Mouse (Mus musculus): Measurements from ENCODE around the gene Zfyve27. TPM values are rescaled to one million over a fixed set of nuclear protein-coding genes. Genes with fewer than 3 reads are reported as not detected.
A peak's percentile ranks its signal among the peaks of the same experiment; 100 is the strongest.

Gene Zfyve27
- polyA plus RNA-seq, 1 experiment from 2014 or later, result 65.1 TPM

- no peak overlapping the region for H3K27ac ChIP-seq (replicated peaks)
- WGBS, result 2% methylated on average over 12 of the region's 12 CpGs
These were observed 2.4 kb downstream of the Zfyve27 start for GRCm38 (mm10) chr19:42166130-42166529.

GRCm38 (mm10) chr19:42166766-42167165 lies 3.0 kb downstream of the Zfyve27 start:
- no peak overlapping the region for H3K27ac ChIP-seq (replicated peaks)
- H3K27me3 ChIP-seq, result peaks cover 26% of the 10 kb centered on the region
- no peaks in the 10 kb centered on the region for H3K36me3 ChIP-seq
- 41% methylated on average over 3 of the region's 3 CpGs for WGBS
- peaks cover 50% of the 10 kb centered on the region for H3K4me1 ChIP-seq (replicated peaks)
- no peak overlapping the region for H3K4me2 ChIP-seq
- H3K4me3 ChIP-seq, result no peak overlapping the region
- ATAC-seq (ENCODE audit: low read depth), result no peak
- H3K9me3 ChIP-seq, result no peaks in the 10 kb centered on the region
- H3K9ac ChIP-seq, result no peak overlapping the region

More at GRCm38 (mm10) chr19:42166130-42166529, 2.4 kb downstream of the Zfyve27 start:
- Histone ChIP-seq H3K9me3 (no peaks in the 10 kb centered on the region), H3K36me3 (no peaks in the 10 kb centered on the region), H3K4me3 (no peak overlapping the region), H3K4me1 (replicated peaks) (peaks cover 43% of the 10 kb centered on the region), H3K9ac (peak overlapping the region; percentile 41; the same call in 1 of the 2 replicates), H3K4me2 (peak overlapping the region; percentile 44), H3K27me3 (peaks cover 26% of the 10 kb centered on the region)
- ATAC-seq (ENCODE audit: low read depth), result no peak

- Histone ChIP-seq H3K27ac (replicated peaks) (no peak overlapping the region), H3K4me3 (no peak overlapping the region), H3K9ac (no peak overlapping the region), H3K4me2 (no peak overlapping the region), H3K36me3 (no peaks in the 10 kb centered on the region), H3K4me1 (replicated peaks) (peaks cover 57% of the 10 kb centered on the region), H3K9me3 (no peaks in the 10 kb centered on the region), H3K27me3 (peaks cover 26% of the 10 kb centered on the region)
- 68% methylated on average over 9 of the region's 9 CpGs for WGBS
- ATAC-seq (ENCODE audit: low read depth), result no peak
These were observed 3.7 kb downstream of the Zfyve27 start for GRCm38 (mm10) chr19:42167489-42167888.

DNA sequence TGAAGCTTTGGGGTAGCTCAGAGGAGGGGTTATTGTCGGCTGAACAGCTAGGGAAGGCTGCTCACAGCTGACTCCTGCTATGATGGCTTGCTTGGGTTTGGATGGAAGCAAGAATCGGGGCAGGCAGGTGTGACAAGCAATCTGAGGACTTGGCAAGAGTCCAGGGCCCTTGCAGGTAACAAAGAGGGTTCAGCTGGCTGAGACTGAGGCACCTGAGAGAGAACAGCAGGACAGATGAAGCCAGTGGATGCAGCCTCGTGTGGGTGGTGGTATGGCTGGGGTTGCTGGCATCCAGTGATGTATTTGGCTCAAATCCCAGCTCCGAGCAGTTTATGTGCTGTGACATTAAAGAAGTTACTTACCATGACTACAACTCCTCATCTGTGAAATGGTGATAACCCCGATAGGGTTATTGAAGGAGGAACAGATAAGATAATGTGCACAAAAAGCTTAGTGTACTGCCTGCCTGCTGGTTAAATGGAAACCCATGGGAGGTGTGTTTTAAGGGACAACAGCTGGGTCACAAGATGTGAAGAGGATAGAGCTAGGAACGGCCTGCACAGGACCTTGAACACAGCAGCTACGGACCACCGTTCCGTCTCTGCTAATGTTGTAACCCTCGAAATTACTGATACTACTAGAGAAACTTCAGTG lies 5.7 kb downstream of the Zfyve27 start:
- Histone ChIP-seq H3K27ac (replicated peaks) (peak overlapping the region; percentile 75), H3K4me1 (replicated peaks) (peaks cover 54% of the 10 kb centered on the region)

DNA sequence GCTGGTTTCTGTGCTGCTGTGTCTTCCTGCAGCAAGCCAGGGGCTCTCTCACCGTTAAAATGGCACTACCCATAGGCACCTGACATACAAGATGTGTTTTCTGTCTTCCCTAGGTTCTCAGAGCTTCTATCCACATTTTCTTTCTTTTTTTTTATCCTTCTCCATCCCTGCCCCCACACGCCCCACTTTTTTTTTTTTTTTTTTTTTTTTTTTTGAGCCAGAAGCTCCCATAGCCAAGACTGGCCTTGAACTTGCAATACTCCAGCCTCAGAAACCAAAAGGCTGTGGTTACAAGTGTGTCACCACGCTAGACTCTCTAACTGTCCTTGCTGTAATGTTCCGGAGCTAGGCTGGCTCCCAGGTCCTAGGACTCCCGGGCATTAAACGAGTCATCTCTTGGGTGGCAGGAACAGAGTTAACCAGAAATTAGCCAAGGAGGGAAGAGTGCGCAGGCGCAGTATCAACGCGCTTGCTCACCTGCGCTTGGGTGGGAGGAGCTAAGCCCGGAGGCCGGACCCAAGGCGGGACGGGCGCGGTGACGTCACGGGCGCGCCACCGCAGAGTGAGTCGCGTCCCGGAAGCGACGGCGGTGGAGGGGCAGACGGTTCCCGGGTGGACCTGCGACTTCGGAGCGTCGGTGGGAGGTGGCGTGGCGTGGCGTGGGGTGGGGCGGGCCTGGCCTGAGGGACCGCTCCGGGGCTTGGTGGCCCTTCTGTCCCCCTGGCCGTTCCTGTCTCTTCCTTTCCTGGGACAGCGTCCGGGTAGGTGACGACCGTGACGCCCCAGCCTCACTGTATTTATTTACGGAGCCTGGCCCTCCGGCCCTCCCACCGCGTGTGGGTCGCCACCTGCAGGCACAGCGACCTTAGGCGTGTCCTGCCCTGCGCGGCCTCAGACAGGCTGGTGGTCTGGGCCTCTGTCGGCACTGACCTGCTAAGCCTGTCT lies 6.5 kb downstream of the Zfyve27 start:
- ATAC-seq (ENCODE audit: low read depth), result peak; percentile 90
- Histone ChIP-seq H3K36me3 (no peaks in the 10 kb centered on the region), H3K4me3 (peak overlapping the region; percentile 93), H3K4me2 (peak overlapping the region; percentile 93), H3K9me3 (no peaks in the 10 kb centered on the region), H3K27ac (replicated peaks) (peak overlapping the region; percentile 75), H3K9ac (peak overlapping the region; percentile 94), H3K27me3 (peaks cover 26% of the 10 kb centered on the region), H3K4me1 (replicated peaks) (peaks cover 50% of the 10 kb centered on the region)
- 1% methylated on average over 56 of the region's 56 CpGs for WGBS

More for the DNA sequence above, 5.7 kb downstream of the Zfyve27 start:
- no peaks in the 10 kb centered on the region for H3K36me3 ChIP-seq
- peaks cover 26% of the 10 kb centered on the region for H3K27me3 ChIP-seq
- H3K4me2 ChIP-seq, result peak overlapping the region; percentile 93
- no peaks in the 10 kb centered on the region for H3K9me3 ChIP-seq
- peak overlapping the region; percentile 94 for H3K9ac ChIP-seq
- peak overlapping the region; percentile 93; the same call in 1 of the 2 replicates for H3K4me3 ChIP-seq
- peak; percentile 24; the same call in 1 of the 2 replicates for ATAC-seq (ENCODE audit: low read depth)
- WGBS, result 65% methylated on average over 10 of the region's 10 CpGs

- Histone ChIP-seq H3K9me3 (no peaks in the 10 kb centered on the region), H3K36me3 (peaks cover 32% of the 10 kb centered on the region), H3K27me3 (no peaks in the 10 kb centered on the region), H3K27ac (replicated peaks) (no peak overlapping the region), H3K4me3 (no peak overlapping the region), H3K4me2 (no peak overlapping the region), H3K9ac (no peak overlapping the region), H3K4me1 (replicated peaks) (peaks cover 10% of the 10 kb centered on the region)
- no peak for ATAC-seq (ENCODE audit: low read depth)
- WGBS, result 92% methylated on average over 7 of the region's 7 CpGs
These were observed 13.1 kb downstream of the Zfyve27 start for GRCm38 (mm10) chr19:42176841-42177240.

GRCm38 (mm10) chr19:42177461-42177860 lies 13.7 kb downstream of the Zfyve27 start:
- 94% methylated on average over 2 of the region's 2 CpGs for WGBS
- peaks cover 33% of the 10 kb centered on the region for H3K36me3 ChIP-seq
- H3K27ac ChIP-seq (replicated peaks), result no peak overlapping the region
- no peak overlapping the region for H3K9ac ChIP-seq
- no peak overlapping the region for H3K4me3 ChIP-seq
- no peaks in the 10 kb centered on the region for H3K27me3 ChIP-seq
- no peaks in the 10 kb centered on the region for H3K9me3 ChIP-seq
- no peak overlapping the region for H3K4me2 ChIP-seq
- peaks cover 4% of the 10 kb centered on the region for H3K4me1 ChIP-seq (replicated peaks)
- no peak for ATAC-seq (ENCODE audit: low read depth)

GRCm38 (mm10) chr19:42179356-42179755 lies 15.6 kb downstream of the Zfyve27 start:
- 90% methylated on average over 14 of the region's 14 CpGs for WGBS
- ATAC-seq (ENCODE audit: low read depth), result no peak
- no peak overlapping the region for H3K4me3 ChIP-seq
- H3K4me1 ChIP-seq (replicated peaks), result no peaks in the 10 kb centered on the region
- H3K9ac ChIP-seq, result no peak overlapping the region
- no peaks in the 10 kb centered on the region for H3K27me3 ChIP-seq
- peaks cover 52% of the 10 kb centered on the region for H3K36me3 ChIP-seq
- H3K4me2 ChIP-seq, result no peak overlapping the region
- H3K9me3 ChIP-seq, result no peaks in the 10 kb centered on the region
- no peak overlapping the region for H3K27ac ChIP-seq (replicated peaks)

- no peak for ATAC-seq (ENCODE audit: low read depth)
- H3K27me3 ChIP-seq, result no peaks in the 10 kb centered on the region
- no peak overlapping the region for H3K9ac ChIP-seq
- H3K36me3 ChIP-seq, result peaks cover 85% of the 10 kb centered on the region
- no peak overlapping the region for H3K27ac ChIP-seq (replicated peaks)
- 66% methylated on average over 6 of the region's 6 CpGs for WGBS
- H3K4me1 ChIP-seq (replicated peaks), result no peaks in the 10 kb centered on the region
- no peak overlapping the region for H3K4me3 ChIP-seq
- no peak overlapping the region for H3K4me2 ChIP-seq
- no peaks in the 10 kb centered on the region for H3K9me3 ChIP-seq
These were observed 18.9 kb downstream of the Zfyve27 start for GRCm38 (mm10) chr19:42182673-42183072.

DNA sequence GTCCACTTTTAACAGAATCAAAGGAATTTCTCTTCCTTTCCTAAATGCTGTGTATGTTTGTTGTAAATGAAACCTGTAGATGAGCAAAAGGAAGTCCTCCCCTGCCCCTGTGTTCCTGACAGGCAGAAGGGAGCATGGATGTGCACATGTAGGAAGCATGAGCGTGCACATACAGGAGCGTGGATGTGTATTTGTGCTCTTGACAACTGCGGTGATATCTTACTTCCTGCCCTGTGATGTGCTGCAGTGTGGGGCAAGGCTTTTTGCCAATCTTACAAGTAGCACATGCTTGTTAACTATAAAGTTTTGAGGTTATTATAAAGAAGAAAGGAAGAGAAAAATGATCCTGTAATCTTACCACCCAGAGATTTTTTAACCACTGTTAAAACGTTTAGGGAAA lies 26.0 kb downstream of the Zfyve27 start:
- 90% methylated on average over 4 of the region's 4 CpGs for WGBS
- no peak for ATAC-seq (ENCODE audit: low read depth)
- no peak overlapping the region for H3K4me2 ChIP-seq
- H3K4me3 ChIP-seq, result no peak overlapping the region
- H3K9ac ChIP-seq, result no peak overlapping the region
- no peaks in the 10 kb centered on the region for H3K27me3 ChIP-seq
- H3K4me1 ChIP-seq (replicated peaks), result 0 out of 2 replicates have a peak, but pooled peaks cover 4% of the 10 kb centered on the region
- H3K27ac ChIP-seq (replicated peaks), result no peak overlapping the region
- no peaks in the 10 kb centered on the region for H3K9me3 ChIP-seq
- H3K36me3 ChIP-seq, result peaks cover 88% of the 10 kb centered on the region

GRCm38 (mm10) chr19:42190494-42190893 lies 26.7 kb downstream of the Zfyve27 start:
- Histone ChIP-seq H3K9ac (no peak overlapping the region), H3K9me3 (no peaks in the 10 kb centered on the region), H3K27ac (replicated peaks) (no peak overlapping the region), H3K36me3 (peaks cover 81% of the 10 kb centered on the region), H3K4me1 (replicated peaks) (0 out of 2 replicates have a peak, but pooled peaks cover 4% of the 10 kb centered on the region), H3K27me3 (no peaks in the 10 kb centered on the region), H3K4me2 (no peak overlapping the region), H3K4me3 (no peak overlapping the region)
- WGBS, result 22% methylated on average over 5 of the region's 5 CpGs
- ATAC-seq (ENCODE audit: low read depth), result peak; percentile 74; the same call in 1 of the 2 replicates

- no peak for ATAC-seq (ENCODE audit: low read depth)
- Histone ChIP-seq H3K27me3 (peaks cover 5% of the 10 kb centered on the region), H3K9me3 (no peaks in the 10 kb centered on the region), H3K4me1 (replicated peaks) (0 out of 2 replicates have a peak, but pooled peaks cover 4% of the 10 kb centered on the region), H3K36me3 (peaks cover 54% of the 10 kb centered on the region), H3K4me3 (no peak overlapping the region), H3K9ac (no peak overlapping the region), H3K4me2 (no peak overlapping the region), H3K27ac (replicated peaks) (peak overlapping the region; percentile 9; the same call in 1 of the 2 replicates)
- WGBS, result 61% methylated on average over 2 of the region's 2 CpGs
These were observed 29.6 kb downstream of the Zfyve27 start for GRCm38 (mm10) chr19:42193311-42193710.
